Mouse (Mus musculus): ENCODE measurements around the gene Hist2h2bb.

DNA sequence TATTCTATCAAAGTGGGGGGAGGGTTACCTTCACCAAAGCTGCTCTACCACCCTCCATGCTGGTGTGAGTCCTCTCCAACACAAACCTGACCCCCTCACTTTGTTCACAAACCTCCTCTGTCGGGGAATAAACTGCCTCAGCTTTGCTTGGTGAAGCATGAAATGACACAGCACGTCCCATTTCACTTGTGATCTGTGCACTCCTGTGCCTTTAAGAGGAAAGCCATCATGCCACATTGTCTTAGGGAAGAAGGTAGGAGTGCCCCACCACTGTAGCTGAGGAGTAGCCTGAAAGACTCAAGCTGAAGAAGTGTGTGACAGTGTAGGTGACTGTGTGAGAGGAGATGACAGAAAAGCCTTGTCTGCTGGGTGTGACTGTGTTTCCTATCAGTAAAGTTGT is 44.1 kb upstream of the Hist2h2bb start:
- TF ChIP-seq POLR2A (IDR thresholded peaks at IDR 0.05; ENCODE audit: insufficient read depth, low read depth, low read length) (no peak), CTCF (IDR thresholded peaks at IDR 0.05) (no peak)

Data from heart, adult 2 months (tissue).